Mouse (Mus musculus) adrenal gland, adult 8-10 months (tissue): ENCODE measurements around the gene Nkx2-5. TPM values are rescaled to one million over a fixed set of nuclear protein-coding genes. Genes with fewer than 3 reads are reported as not detected.

Experiments used
- total RNA-seq, 4 experiments: library from RNA; stranded (reverse); gene quantifications; 2 replicates each; pipeline ENCODE4 v1.2.4; 2022

Gene Nkx2-5
- total RNA-seq, 4 experiments from 2014 or later, result not detected

Other genes with a start within 250 kb of the Nkx2-5 start
- gene Atp6v0e, start 181.8 kb downstream of the Nkx2-5 start, total RNA-seq, result 100 to 1,000 TPM; 183 to 265 (median 234) TPM
- gene Crebrf, start 129.4 kb downstream of the Nkx2-5 start, total RNA-seq, result 10 to 100 TPM; 71.1 to 94.5 (median 80.0) TPM
- 10 to 100 TPM; 24.8 to 36.2 (median 29.3) TPM for gene Bnip1, start 63.9 kb downstream of the Nkx2-5 start, total RNA-seq
- 1 to 10 TPM; 1.0 to 3.2 (median 1.6) TPM for gene Kifc5b, start 72.1 kb upstream of the Nkx2-5 start, total RNA-seq
- 10 to 100 TPM; 46.9 to 60.1 (median 53.5) TPM for gene Phf1, start 88.0 kb upstream of the Nkx2-5 start, total RNA-seq
- gene Cuta, start 94.6 kb upstream of the Nkx2-5 start, total RNA-seq, result 100 to 1,000 TPM; 151 to 162 (median 155) TPM
- 10 to 100 TPM; 19.7 to 36.9 (median 26.9) TPM for gene Syngap1, start 96.2 kb upstream of the Nkx2-5 start, total RNA-seq
- gene Zbtb9, start 128.2 kb upstream of the Nkx2-5 start, total RNA-seq, result 10 to 100 TPM in 1 of 4 experiments, 1 to 10 TPM in 3; 6.6 to 10.1 (median 9.0) TPM
- gene Bak1, start 184.0 kb upstream of the Nkx2-5 start, total RNA-seq, result 10 to 100 TPM; 30.6 to 34.9 (median 32.4) TPM
- gene Itpr3, start 212.3 kb upstream of the Nkx2-5 start, total RNA-seq, result 10 to 100 TPM in 2 of 4 experiments, 1 to 10 TPM in 2; 7.6 to 16.6 (median 11.2) TPM